ENCODE assay signal across 10 mouse cellular contexts in the genomic region with DNA sequence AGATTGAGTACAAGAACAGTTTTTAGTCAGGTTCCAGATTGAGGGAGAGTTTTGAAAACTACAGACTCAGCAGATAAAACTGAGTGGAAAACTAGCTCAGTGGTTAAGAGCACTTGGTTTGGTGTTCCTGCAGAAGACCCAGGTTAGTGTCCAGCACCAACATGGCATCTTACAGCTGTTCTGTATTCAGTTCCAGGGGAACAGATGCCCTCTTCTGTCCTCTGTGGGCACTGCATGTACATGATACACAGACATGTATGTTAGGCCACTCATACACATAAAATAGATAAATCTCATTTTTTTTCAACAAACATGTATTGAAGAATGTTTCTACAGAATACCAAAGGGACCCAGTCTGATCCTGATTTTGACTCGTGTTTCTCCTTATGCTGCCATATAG. TPM values are rescaled to one million over a fixed set of nuclear protein-coding genes. Genes with fewer than 3 reads are reported as not detected.
DNase-seq lines count a peak whose midpoint lies in the region; ATAC-seq lines count a peak whose summit lies in the region.
"Had no signal": no experiment of that assay in that cellular context is flagged by ENCODE, and none has a peak within 500 bp of the region (broad histone marks: within the 10 kb centered on the region; RNA-seq: fewer than 3 reads in every experiment).

No protein-coding gene starts in this region.

- 0 out of 2 replicates have a peak, but pooled peaks cover 3% of the 10 kb centered on the region for H3K4me1 ChIP-seq in forebrain, embryonic 15.5 days

- peak; percentile 9 for DNase-seq in gastrocnemius, postnatal 10 days
- DNase-seq in gastrocnemius, postnatal 36 days = no peak
- DNase-seq in A20 (ENCODE audit: low read depth, low spot score) = peak; percentile 48
- peak; percentile 42 for DNase-seq in adrenal gland, postnatal 14 days
- DNase-seq in lung, postnatal 10 days = peak; percentile 40
- no peak for DNase-seq in right cerebral cortex, adult 2 months (ENCODE audit: low spot score in 2 of 2)
- no peak for DNase-seq in left cerebral cortex, postnatal 25 days (ENCODE audit: low spot score in 2 of 2)

- ATAC-seq in forebrain, embryonic 15.5 days (replicated peaks) = no peak

- H3K9me3 ChIP-seq in forebrain, embryonic 15.5 days = no peaks in the 10 kb centered on the region
- H3K9me3 ChIP-seq: heart, embryonic 13.5 days had no signal

- H3K4me3 ChIP-seq in forebrain, embryonic 15.5 days = no peak overlapping the region
- H3K4me3 ChIP-seq: heart, embryonic 13.5 days; myocyte had no signal

- intact Hi-C loops in gastrocnemius, postnatal 36 days (cut with DNase I) = no loop called here
- intact Hi-C loops in left cerebral cortex, postnatal 25 days (cut with DNase I) = no loop called here

- H3K27ac ChIP-seq in forebrain, embryonic 15.5 days (replicated peaks) = no peak overlapping the region
- H3K27ac ChIP-seq: heart, embryonic 13.5 days had no signal

- H3K36me3 ChIP-seq in forebrain, embryonic 15.5 days = no peaks in the 10 kb centered on the region
- H3K36me3 ChIP-seq: heart, embryonic 13.5 days had no signal

- no peaks in the 10 kb centered on the region for H3K27me3 ChIP-seq in forebrain, embryonic 15.5 days
- H3K27me3 ChIP-seq: heart, embryonic 13.5 days had no signal

- H3K4me2 ChIP-seq in forebrain, embryonic 15.5 days (replicated peaks) = no peak overlapping the region
- H3K4me2 ChIP-seq: heart, embryonic 13.5 days had no signal

- H3K9ac ChIP-seq in forebrain, embryonic 15.5 days (replicated peaks) = no peak overlapping the region
- H3K9ac ChIP-seq: heart, embryonic 13.5 days had no signal

- 86% methylated on average over 1 of the region's 1 CpGs for WGBS in forebrain, embryonic 15.5 days

RNA-seq across cellular contexts. Expression of a gene that starts 40.3 kb away (rescaled TPM):
- total RNA-seq in gastrocnemius, postnatal 10 days (2021) = 10 to 100 TPM; 17.8 to 22.8 TPM
- 10 to 100 TPM; 12.6 to 13.1 TPM for total RNA-seq in gastrocnemius, postnatal 36 days (2021)
- total RNA-seq in adrenal gland, postnatal 14 days (2021) = 34.4 and 34.6 TPM in 2 replicates
- 62.1 and 69.8 TPM in 2 replicates for polyA plus RNA-seq in forebrain, embryonic 15.5 days (2015; fragmentation: Nextera tagmentation; extraction: Ambion mirVana)
- total RNA-seq in left cerebral cortex, postnatal 25 days (2021) = 10 to 100 TPM; 80.2 to 85.7 TPM

RNA-seq across cellular contexts. Expression of a gene that starts 47.8 kb away (rescaled TPM):
- under 1 TPM; 0.25 to 0.26 TPM for total RNA-seq in gastrocnemius, postnatal 10 days (2021)
- total RNA-seq in gastrocnemius, postnatal 36 days (2021) = under 1 TPM; 0.15 to 0.38 TPM
- total RNA-seq in adrenal gland, postnatal 14 days (2021) = 0.56 and 0.70 TPM in 2 replicates
- 0.10 and 0.57 TPM in 2 replicates for polyA plus RNA-seq in forebrain, embryonic 15.5 days (2015; fragmentation: Nextera tagmentation; extraction: Ambion mirVana)
- total RNA-seq in left cerebral cortex, postnatal 25 days (2021) = under 1 TPM; 0.34 to 0.43 TPM
- polyA plus RNA-seq: heart, embryonic 13.5 days had no signal

Comparison
In these comparisons a context has a peak if more than half of its experiments do, and no peak if none do; other contexts are left out.
1. DNase-seq: peak in gastrocnemius, postnatal 10 days (single experiment), A20 (single experiment), adrenal gland, postnatal 14 days (single experiment) and lung, postnatal 10 days (single experiment); none in gastrocnemius, postnatal 36 days (0 of 2), right cerebral cortex, adult 2 months (0 of 2) and left cerebral cortex, postnatal 25 days (0 of 2).